Mouse (Mus musculus): Measurements from ENCODE around the gene Emsy. TPM values are rescaled to one million over a fixed set of nuclear protein-coding genes. Genes with fewer than 3 reads are reported as not detected.

Gene Emsy
- polyA plus RNA-seq, 1 experiment, result 46.9 TPM

- no peak for TF ChIP-seq CTCF (IDR thresholded peaks at IDR 0.05; ENCODE audit: extremely low read depth, insufficient read depth, low read length)
- no peak for TF ChIP-seq POLR2A (IDR thresholded peaks at IDR 0.05; ENCODE audit: extremely low read depth, insufficient read depth, low read length)
- H3K4me3 ChIP-seq (ENCODE audit: insufficient read depth, low read length), result no peak overlapping the region
- peaks cover 5% of the 10 kb centered on the region for H3K4me1 ChIP-seq (ENCODE audit: control insufficient read depth, insufficient read depth, low read length)
- no peak overlapping the region for H3K27ac ChIP-seq (ENCODE audit: insufficient read depth, low read length)
Observed at GRCm38 (mm10) chr7:98537967-98538573, 118.5 kb downstream of the Emsy start.

GRCm38 (mm10) chr7:98537210-98537966 lies 119.2 kb downstream of the Emsy start:
- no peak for TF ChIP-seq POLR2A (IDR thresholded peaks at IDR 0.05; ENCODE audit: extremely low read depth, insufficient read depth, low read length)
- Histone ChIP-seq H3K4me1 (ENCODE audit: control insufficient read depth, insufficient read depth, low read length) (peaks cover under 1% of the 10 kb centered on the region), H3K27ac (ENCODE audit: insufficient read depth, low read length) (no peak overlapping the region), H3K4me3 (ENCODE audit: insufficient read depth, low read length) (no peak overlapping the region)

Other genes starting within 250 kb of the Emsy start
- not detected in 2 replicates for gene Gucy2d, start 216.4 kb downstream of the Emsy start, polyA plus RNA-seq (2012; rRNA removed)
- 4.4 and 4.6 TPM in 2 replicates for gene Lrrc32, start 167.5 kb downstream of the Emsy start, polyA plus RNA-seq (2012; rRNA removed)
- 38.9 and 39.3 TPM in 2 replicates for gene Thap12, start 46.3 kb upstream of the Emsy start, polyA plus RNA-seq (2012; rRNA removed)
- gene Wnt11, start 178.3 kb upstream of the Emsy start, polyA plus RNA-seq (2012; rRNA removed), result 0.69 and 0.78 TPM in 2 replicates